Mouse (Mus musculus) left cerebral cortex, postnatal 10 days (tissue): ENCODE data around the gene Ifnz. TPM values are rescaled to one million over a fixed set of nuclear protein-coding genes. Genes with fewer than 3 reads are reported as not detected.
"Not testable (repeated sequence)": the region's sequence is repeated elsewhere in the genome, so short reads cannot be mapped to it uniquely, and the experiment has no call there.

ENCODE experiments used
- DNase-seq, 2 experiments: peaks; one replicate each; pipeline ENCODE4 v3.0.0; 2021 to 2022; ENCODE audit warnings: low spot score in 2 of 2, mixed read lengths in 1 of 2; ENCODE audit errors: extremely low spot score in 1 of 2
- intact Hi-C: fragments of 180-260 bp; cut with DNase I; formaldehyde crosslinking; loops from one replicate; pipeline ENCODE4 v1.15.1; 2025
- total RNA-seq, 2 experiments: library from RNA; stranded (reverse); gene quantifications; 2 replicates each; pipeline ENCODE4 v1.2.3; 2021

Gene Ifnz
- total RNA-seq, 2 experiments from 2014 or later, result not detected

- intact Hi-C loops, result not testable (repeated sequence)
Observed at GRCm38 (mm10) chr4:88779550-88779949, 2.4 kb upstream of the Ifnz start, which contains the start of gene Gm13272. Gene Gm13272 (plus strand): TSS chr4:88779850.

GRCm38 (mm10) chr4:88780320-88780719, 1.6 kb upstream of the Ifnz start:
- intact Hi-C loops, DNase-seq: not testable (repeated sequence)

More at GRCm38 (mm10) chr4:88779550-88779949, 2.4 kb upstream of the Ifnz start, which contains the start of gene Gm13272:
- not testable (repeated sequence) for DNase-seq

- intact Hi-C loops, DNase-seq: not testable (repeated sequence)
Observed at GRCm38 (mm10) chr4:88782335-88782734, 404 bp downstream of the Ifnz start.

GRCm38 (mm10) chr4:88785409-88785808, 3.5 kb downstream of the Ifnz start, which contains the start of gene Gm13276:
Gene Gm13276 (plus strand): TSS chr4:88785709.
- intact Hi-C loops, DNase-seq: not testable (repeated sequence)

- DNase-seq, result peak; percentile 57 to 63
- intact Hi-C loops, result not testable (repeated sequence)
Observed at GRCm38 (mm10) chr4:88788402-88788801, 6.5 kb downstream of the Ifnz start, which contains the start of gene Gm13277. Gene Gm13277 (plus strand): TSS chr4:88788632.

GRCm38 (mm10) chr4:88791250-88791649, 9.3 kb downstream of the Ifnz start, which contains the start of gene Gm13278:
Gene Gm13278 (plus strand): TSS chr4:88791550.
- DNase-seq, intact Hi-C loops: not testable (repeated sequence)

GRCm38 (mm10) chr4:88793936-88794675, 12.2 kb downstream of the Ifnz start, which contains the start of gene Gm13275:
Gene Gm13275 (plus strand): TSS chr4:88794487.
- peak; percentile 38 to 44 for DNase-seq
- intact Hi-C loops, result not testable (repeated sequence)

- intact Hi-C loops, DNase-seq: not testable (repeated sequence)
Observed at GRCm38 (mm10) chr4:88797097-88797496, 15.2 kb downstream of the Ifnz start, which contains the start of gene Gm13279. Gene Gm13279 (plus strand): TSS chr4:88797397.

GRCm38 (mm10) chr4:88799365-88799764, 17.4 kb downstream of the Ifnz start, which contains the start of gene Gm13285:
Gene Gm13285 (plus strand): TSS chr4:88799665.
- intact Hi-C loops, result not testable (repeated sequence)

GRCm38 (mm10) chr4:88802954-88803353, 21.0 kb downstream of the Ifnz start, which contains the start of gene Gm13287:
Gene Gm13287 (plus strand): TSS chr4:88803254.
- DNase-seq, result not testable (repeated sequence)

More at GRCm38 (mm10) chr4:88799365-88799764, 17.4 kb downstream of the Ifnz start, which contains the start of gene Gm13285:
- DNase-seq, result not testable (repeated sequence)

GRCm38 (mm10) chr4:88805231-88805630, 23.3 kb downstream of the Ifnz start, which contains the start of gene Gm13288:
Gene Gm13288 (plus strand): TSS chr4:88805531.
- DNase-seq, intact Hi-C loops: not testable (repeated sequence)

More at GRCm38 (mm10) chr4:88802954-88803353, 21.0 kb downstream of the Ifnz start, which contains the start of gene Gm13287:
- intact Hi-C loops, result not testable (repeated sequence)

- intact Hi-C loops, result not testable (repeated sequence)
- peak in 1 of 2 experiments; percentile 30 for DNase-seq
Observed at GRCm38 (mm10) chr4:88805761-88806160, 23.8 kb downstream of the Ifnz start.

- intact Hi-C loops, result no loop called here
- DNase-seq, result no peak
Observed at GRCm38 (mm10) chr4:88815928-88816327, 34.0 kb downstream of the Ifnz start, which contains the start of gene Ifna7. Gene Ifna7 (plus strand): TSS chr4:88816228.

- no peak for DNase-seq
- intact Hi-C loops, result loop anchor here (10.0 kb wide), 1 partner anchor 135 kb away; the partner anchor contains the start of gene Ifna2
Observed at GRCm38 (mm10) chr4:88819659-88820058, 37.7 kb downstream of the Ifnz start, which contains the start of gene Ifna11. Gene Ifna11 (plus strand): TSS chr4:88819959.

- intact Hi-C loops, result loop anchor here (10.0 kb wide), 1 partner anchor 138 kb away; the partner anchor contains the start of gene Ifna2
- peak in 1 of 2 experiments; percentile 17 for DNase-seq
Observed at GRCm38 (mm10) chr4:88822995-88823394, 41.1 kb downstream of the Ifnz start.

- intact Hi-C loops, result loop anchor here (10.0 kb wide), 1 partner anchor 142 kb away; the partner anchor contains the start of gene Ifna2
- DNase-seq, result not testable (repeated sequence)
Observed at GRCm38 (mm10) chr4:88827116-88827515, 45.2 kb downstream of the Ifnz start, which contains the start of gene Ifna6. Gene Ifna6 (plus strand): TSS chr4:88827416.

- peak; percentile 11 to 26 for DNase-seq
- intact Hi-C loops, result no loop called here
Observed at GRCm38 (mm10) chr4:88830523-88830922, 48.6 kb downstream of the Ifnz start.
